Mouse (Mus musculus) testis, adult 2 months (tissue): ENCODE results near the gene Senp7.

Source experiments
- CTCF ChIP-seq: fragments of 200-500 bp; IDR thresholded peaks from 2 replicates; pipeline ENCODE4 v1.5.1; 2012; ENCODE audit warnings: low read depth, mild to moderate bottlenecking, inconsistent platforms, low read length, moderate library complexity; ENCODE audit not compliant: control insufficient read depth, insufficient read depth, insufficient replicate concordance
- POLR2A ChIP-seq: fragments of 200-500 bp; IDR thresholded peaks from 2 replicates; pipeline ENCODE4 v1.6.1; 2012; ENCODE audit warnings: low read depth, mild to moderate bottlenecking, inconsistent platforms, low read length, moderate library complexity; ENCODE audit not compliant: control insufficient read depth

DNA sequence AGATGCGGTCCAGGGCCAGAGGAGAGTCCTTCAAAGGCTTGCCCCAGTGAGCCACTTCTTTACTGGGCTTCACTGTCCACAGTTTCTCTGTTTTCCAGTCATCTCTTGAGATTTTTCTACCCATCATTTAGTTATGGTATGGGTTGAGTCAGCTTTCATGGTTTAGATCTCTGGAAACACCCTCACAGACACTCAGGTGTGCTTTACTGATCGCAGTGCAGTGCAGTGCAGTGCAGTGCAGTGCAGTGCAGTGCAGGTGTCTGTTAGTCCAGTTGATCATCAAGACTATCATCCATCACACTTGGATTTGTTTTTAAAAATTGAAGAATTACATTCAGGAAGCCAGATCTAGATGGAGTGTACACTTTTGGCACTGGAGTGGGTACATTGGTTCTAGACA, 38.2 kb downstream of the Senp7 start:
- TF ChIP-seq POLR2A (no peak), CTCF (no peak)
